Mouse (Mus musculus) myocyte (in vitro differentiated cells): ENCODE measurements around the gene Nrarp. TPM values are rescaled to one million over a fixed set of nuclear protein-coding genes. Genes with fewer than 3 reads are reported as not detected.

Source experiments
- H3K27me3 ChIP-seq: one replicate; pipeline ENCODE4 v1.6.1; 2011; ENCODE audit not compliant: control insufficient read depth, insufficient read depth, insufficient read length
- H3K36me3 ChIP-seq: one replicate; pipeline ENCODE4 v1.6.1; 2011; ENCODE audit not compliant: control insufficient read depth, insufficient read depth
- H3K4me2 ChIP-seq: one replicate; pipeline ENCODE4 v1.6.1; 2011; ENCODE audit warnings: low read depth, control low read depth
- H3K4me3 ChIP-seq: one replicate; pipeline ENCODE4 v1.5.1; 2011; ENCODE audit warnings: mild to moderate bottlenecking, control low read depth, moderate library complexity
- H3K79me2 ChIP-seq: one replicate; pipeline ENCODE4 v1.6.1; 2011; ENCODE audit not compliant: control insufficient read depth, insufficient read depth
- H3ac ChIP-seq: one replicate; pipeline ENCODE4 v1.6.1; 2011; ENCODE audit not compliant: control insufficient read depth, insufficient read length
- CEBPB ChIP-seq: IDR thresholded peaks from 2 replicates; pipeline ENCODE4 v1.6.1; 2011; ENCODE audit warnings: mild to moderate bottlenecking, moderate library complexity; ENCODE audit not compliant: poor library complexity, insufficient read depth, severe bottlenecking
- E2F4 ChIP-seq: IDR thresholded peaks from one replicate; pipeline ENCODE4 v1.6.1; 2011; ENCODE audit warnings: mild to moderate bottlenecking, control low read depth, moderate library complexity; ENCODE audit not compliant: insufficient read depth
- MAX ChIP-seq: IDR thresholded peaks from one replicate; pipeline ENCODE4 v1.6.1; 2011; ENCODE audit warnings: low read depth, mild to moderate bottlenecking, control low read depth
- MYOD1 ChIP-seq, 3 experiments: IDR thresholded peaks; one replicate each; pipeline ENCODE4 v1.6.1; 2011; ENCODE audit warnings: control low read depth in 2 of 3, low read depth in 2 of 3, mild to moderate bottlenecking in 2 of 3, moderate library complexity in 1 of 3; ENCODE audit not compliant: insufficient read length in 2 of 3, control insufficient read depth in 1 of 3
- MYOG ChIP-seq, 3 experiments: IDR thresholded peaks; one replicate each; pipeline ENCODE4 v1.6.1; 2011; ENCODE audit warnings: control low read depth in 2 of 3, low read depth in 2 of 3, mild to moderate bottlenecking in 2 of 3; ENCODE audit not compliant: insufficient read length in 2 of 3, control insufficient read depth in 1 of 3, insufficient read depth in 1 of 3
- POLR2A ChIP-seq: IDR thresholded peaks from one replicate; pipeline ENCODE4 v1.6.1; 2011; ENCODE audit warnings: low read depth, mild to moderate bottlenecking, control low read depth, moderate library complexity; ENCODE audit not compliant: insufficient read length
- POLR2AphosphoS2 ChIP-seq: IDR thresholded peaks from one replicate; pipeline ENCODE4 v1.6.1; 2011; ENCODE audit warnings: low read depth, control low read depth; ENCODE audit not compliant: insufficient read length
- REST ChIP-seq: IDR thresholded peaks from one replicate; pipeline ENCODE4 v1.6.1; 2011; ENCODE audit warnings: mild to moderate bottlenecking, control low read depth, moderate library complexity; ENCODE audit not compliant: insufficient read depth, insufficient read length
- SRF ChIP-seq: IDR thresholded peaks from one replicate; pipeline ENCODE4 v1.6.1; 2011; ENCODE audit warnings: low read depth; ENCODE audit not compliant: control insufficient read depth, insufficient read length
- TCF12 ChIP-seq: IDR thresholded peaks from one replicate; pipeline ENCODE4 v1.6.1; 2011; ENCODE audit warnings: mild to moderate bottlenecking, control low read depth; ENCODE audit not compliant: poor library complexity, insufficient read depth, severe bottlenecking
- TCF3 ChIP-seq: IDR thresholded peaks from one replicate; pipeline ENCODE4 v1.6.1; 2011; ENCODE audit warnings: low read depth, control low read depth; ENCODE audit not compliant: insufficient read length
- USF1 ChIP-seq: IDR thresholded peaks from one replicate; pipeline ENCODE4 v1.6.1; 2011; ENCODE audit warnings: low read depth, mild to moderate bottlenecking, control low read depth, moderate library complexity
- polyA plus RNA-seq: library from polyadenylated mRNA; unstranded; fragments of >200 nt; fragmentation: generic; extraction: Trizol; gene quantifications from one replicate; pipeline ENCODE4 v1.2.1, GENCODE M21; 2012; ENCODE audit warnings: missing spikeins

The Nrarp gene
- polyA plus RNA-seq, 1 experiment: 1.3 TPM

DNA sequence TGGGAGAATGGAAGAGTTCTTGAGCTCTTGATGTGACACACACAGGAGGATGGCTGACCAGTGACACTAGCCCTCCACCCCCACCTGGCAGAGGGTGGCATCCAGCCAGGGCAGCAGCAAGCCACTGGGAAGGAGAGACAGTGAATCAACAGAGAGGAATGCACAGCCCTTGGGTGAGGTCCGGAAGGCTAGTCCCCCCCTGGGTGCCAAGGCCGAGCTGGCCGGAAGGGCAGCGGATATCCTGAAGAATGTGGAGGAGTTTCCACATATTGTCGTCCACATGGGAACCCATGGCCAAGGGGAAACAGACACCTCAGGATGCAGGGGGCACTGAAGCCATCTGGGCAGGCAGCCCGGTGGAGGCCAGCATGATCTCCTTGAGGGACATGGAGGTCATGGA is 35.2 kb upstream of the Nrarp start:
- no peaks in the 10 kb centered on the region for H3K27me3 ChIP-seq
- peak overlapping the region; percentile 37 for H3K4me2 ChIP-seq
- no peaks in the 10 kb centered on the region for H3K79me2 ChIP-seq
- H3ac ChIP-seq: no peak overlapping the region
- H3K36me3 ChIP-seq: no peaks in the 10 kb centered on the region
- TF ChIP-seq MYOD1 (IDR thresholded peaks at IDR 0.05; ENCODE audit: control insufficient read depth in 1 of 3, insufficient read length in 2 of 3, low read depth in 2 of 3) (peak in 1 of 3 experiments; percentile 75), CEBPB (no peak)
- no peak overlapping the region for H3K4me3 ChIP-seq

DNA sequence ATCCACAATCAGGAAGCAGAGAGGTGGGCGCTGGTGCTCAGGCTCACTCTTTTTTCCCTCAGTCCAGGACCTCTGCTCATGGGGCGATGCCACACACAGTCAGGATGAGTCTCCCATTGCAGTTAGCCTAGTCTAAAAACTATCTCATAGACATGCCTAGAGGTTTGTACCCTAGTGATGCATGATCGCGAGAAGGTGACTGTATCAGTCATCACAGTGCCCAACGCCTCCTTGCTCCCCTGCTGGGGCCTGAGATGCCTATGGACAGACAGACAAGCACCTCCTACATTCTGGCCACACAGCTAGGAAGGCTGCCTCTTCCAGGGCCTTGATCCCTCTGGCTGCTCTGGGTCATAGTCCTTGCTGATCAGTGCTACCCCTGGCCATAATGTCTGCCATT is 33.2 kb upstream of the Nrarp start:
- no peak overlapping the region for H3ac ChIP-seq
- no peaks in the 10 kb centered on the region for H3K27me3 ChIP-seq
- TF ChIP-seq MAX (no peak), SRF (no peak), MYOD1 (IDR thresholded peaks at IDR 0.05; ENCODE audit: control insufficient read depth in 1 of 3, insufficient read length in 2 of 3, low read depth in 2 of 3) (no peak), E2F4 (no peak), POLR2AphosphoS2 (no peak), CEBPB (no peak), TCF12 (no peak), REST (no peak), POLR2A (no peak), TCF3 (no peak), USF1 (no peak), MYOG (IDR thresholded peaks at IDR 0.05; ENCODE audit: control insufficient read depth in 1 of 3, insufficient read depth in 1 of 3, insufficient read length in 2 of 3, low read depth in 2 of 3) (no peak)
- H3K4me3 ChIP-seq: no peak overlapping the region
- no peak overlapping the region for H3K4me2 ChIP-seq
- H3K79me2 ChIP-seq: no peaks in the 10 kb centered on the region
- no peaks in the 10 kb centered on the region for H3K36me3 ChIP-seq

DNA sequence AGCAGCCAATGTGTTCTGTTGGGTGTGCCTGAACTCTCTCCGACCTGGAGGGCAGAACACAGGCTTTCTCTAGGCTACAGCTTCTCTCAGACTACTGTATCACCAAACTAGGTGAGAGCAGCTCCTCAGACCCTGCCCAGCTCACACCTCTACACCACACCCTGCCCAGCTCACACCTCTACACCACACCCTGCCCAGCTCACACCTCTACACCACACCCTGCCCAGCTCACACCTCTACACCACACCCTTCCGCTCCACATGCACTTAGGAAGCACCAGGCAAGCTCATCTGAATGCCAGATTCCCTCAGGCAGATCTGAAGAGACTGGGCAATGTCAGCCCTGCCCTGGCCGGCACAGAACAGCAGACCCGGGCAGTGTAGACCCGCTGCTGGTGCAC is 32.7 kb upstream of the Nrarp start:
- no peaks in the 10 kb centered on the region for H3K27me3 ChIP-seq
- no peak overlapping the region for H3ac ChIP-seq
- no peaks in the 10 kb centered on the region for H3K79me2 ChIP-seq
- H3K4me3 ChIP-seq: no peak overlapping the region
- no peak for TF ChIP-seq E2F4
- TF ChIP-seq USF1: no peak
- TF ChIP-seq POLR2A: no peak
- no peak for TF ChIP-seq MAX
- no peak for TF ChIP-seq REST
- no peak for TF ChIP-seq SRF
- no peak for TF ChIP-seq MYOG (IDR thresholded peaks at IDR 0.05; ENCODE audit: control insufficient read depth in 1 of 3, insufficient read depth in 1 of 3, insufficient read length in 2 of 3, low read depth in 2 of 3)
- no peak for TF ChIP-seq POLR2AphosphoS2
- TF ChIP-seq CEBPB: no peak
- no peak for TF ChIP-seq MYOD1 (IDR thresholded peaks at IDR 0.05; ENCODE audit: control insufficient read depth in 1 of 3, insufficient read length in 2 of 3, low read depth in 2 of 3)
- TF ChIP-seq TCF12: no peak
- TF ChIP-seq TCF3: no peak
- H3K36me3 ChIP-seq: no peaks in the 10 kb centered on the region
- no peak overlapping the region for H3K4me2 ChIP-seq

DNA sequence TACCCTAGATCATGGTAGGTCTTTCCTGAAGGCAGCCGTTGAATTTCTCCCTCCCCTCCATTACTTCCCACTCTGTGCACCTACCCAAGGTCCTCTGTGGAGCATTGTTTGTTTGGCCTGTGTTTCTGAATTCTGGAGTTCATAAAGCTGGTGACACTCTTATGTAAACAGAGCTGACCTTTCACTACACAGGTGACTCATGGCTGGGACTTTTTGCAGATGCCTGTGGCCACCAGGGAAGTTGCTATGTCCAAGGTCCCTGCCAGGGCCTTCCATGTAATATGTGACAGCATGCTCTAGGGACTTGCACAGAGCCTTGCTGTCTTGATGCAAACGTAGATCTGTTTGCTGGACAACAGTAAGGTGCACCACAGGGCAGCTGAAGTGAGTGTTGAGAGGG is 30.9 kb upstream of the Nrarp start:
- TF ChIP-seq TCF12: no peak
- TF ChIP-seq POLR2A: no peak
- TF ChIP-seq MYOD1 (IDR thresholded peaks at IDR 0.05; ENCODE audit: control insufficient read depth in 1 of 3, insufficient read length in 2 of 3, low read depth in 2 of 3): no peak
- no peak for TF ChIP-seq TCF3
- TF ChIP-seq POLR2AphosphoS2: no peak
- TF ChIP-seq REST: no peak
- no peak for TF ChIP-seq MYOG (IDR thresholded peaks at IDR 0.05; ENCODE audit: control insufficient read depth in 1 of 3, insufficient read depth in 1 of 3, insufficient read length in 2 of 3, low read depth in 2 of 3)
- TF ChIP-seq E2F4: no peak
- TF ChIP-seq MAX: no peak
- TF ChIP-seq CEBPB: no peak
- no peak for TF ChIP-seq SRF
- no peak for TF ChIP-seq USF1
- no peaks in the 10 kb centered on the region for H3K79me2 ChIP-seq
- H3K4me3 ChIP-seq: no peak overlapping the region
- no peak overlapping the region for H3K4me2 ChIP-seq
- H3K36me3 ChIP-seq: no peaks in the 10 kb centered on the region
- no peaks in the 10 kb centered on the region for H3K27me3 ChIP-seq
- H3ac ChIP-seq: no peak overlapping the region

DNA sequence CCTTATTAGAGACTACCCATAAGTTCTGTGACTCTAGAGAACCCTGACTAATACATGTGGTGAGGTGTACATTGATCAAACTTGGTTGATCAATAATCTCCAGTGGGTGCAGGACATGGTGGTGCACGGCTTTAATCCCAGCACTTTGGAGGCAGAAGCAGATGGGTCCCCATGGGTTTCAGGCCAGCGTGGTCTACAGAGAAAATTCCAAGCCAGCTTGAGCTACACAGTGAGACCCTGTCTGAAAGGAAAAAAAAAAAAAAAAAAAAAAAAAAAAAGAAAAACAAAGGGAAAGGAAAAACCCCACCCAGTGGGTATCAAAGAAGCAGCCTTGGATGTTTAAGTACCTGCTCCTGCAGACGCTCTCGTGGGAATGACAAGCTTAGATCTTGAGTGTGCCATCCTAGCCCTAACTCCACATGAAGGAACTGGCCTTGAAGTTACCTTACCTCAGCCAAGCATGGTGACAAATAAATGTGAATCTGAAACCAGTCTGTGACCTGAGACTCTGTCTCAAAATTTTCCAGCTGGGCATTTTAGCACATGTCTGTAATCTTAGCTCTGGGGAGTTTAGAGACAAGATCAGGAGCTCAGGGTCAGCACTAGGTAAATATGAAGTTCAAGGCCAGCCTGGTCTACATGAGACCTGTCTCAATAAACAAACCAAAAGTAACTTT is 29.1 kb upstream of the Nrarp start:
- TF ChIP-seq CEBPB (no peak), MYOD1 (IDR thresholded peaks at IDR 0.05; ENCODE audit: control insufficient read depth in 1 of 3, insufficient read length in 2 of 3, low read depth in 2 of 3) (no peak), MYOG (IDR thresholded peaks at IDR 0.05; ENCODE audit: control insufficient read depth in 1 of 3, insufficient read depth in 1 of 3, insufficient read length in 2 of 3, low read depth in 2 of 3) (no peak), POLR2A (no peak), E2F4 (no peak), USF1 (no peak), POLR2AphosphoS2 (no peak), TCF3 (no peak), TCF12 (no peak), MAX (no peak), REST (no peak), SRF (no peak)
- no peaks in the 10 kb centered on the region for H3K36me3 ChIP-seq
- H3K4me3 ChIP-seq: no peak overlapping the region
- no peaks in the 10 kb centered on the region for H3K79me2 ChIP-seq
- H3ac ChIP-seq: no peak overlapping the region
- no peaks in the 10 kb centered on the region for H3K27me3 ChIP-seq
- H3K4me2 ChIP-seq: no peak overlapping the region
